Mouse (Mus musculus) embryonic facial prominence, embryonic 13.5 days (tissue): ENCODE data around the gene Atp8a1. TPM values are rescaled to one million over a fixed set of nuclear protein-coding genes. Genes with fewer than 3 reads are reported as not detected.

Experiments used
- ATAC-seq: fragments of 200-750 bp; cut with Nextera tagmentation; 2 replicates; pipeline ENCODE4 v1.8.0; 2017; ENCODE audit warnings: low read depth; ENCODE audit not compliant: insufficient number of reproducible peaks, insufficient read depth, low FRiP score, low TSS enrichment
- H3K27ac ChIP-seq: fragments of 300-500 bp; sonication (generic); 2 replicates; pipeline ENCODE4 v1.5.1; 2015; ENCODE audit warnings: moderate library complexity, mild to moderate bottlenecking, inconsistent platforms
- H3K27me3 ChIP-seq: fragments of 300-500 bp; sonication (generic); 2 replicates; pipeline ENCODE4 v1.6.1; 2015; ENCODE audit warnings: mild to moderate bottlenecking, inconsistent platforms
- H3K36me3 ChIP-seq: fragments of 300-500 bp; sonication (generic); 2 replicates; pipeline ENCODE4 v1.6.1; 2015; ENCODE audit warnings: mild to moderate bottlenecking, inconsistent platforms
- H3K4me1 ChIP-seq: fragments of 300-500 bp; sonication (generic); 2 replicates; pipeline ENCODE4 v1.6.1; 2015; ENCODE audit warnings: inconsistent platforms
- H3K4me2 ChIP-seq: fragments of 300-500 bp; sonication (generic); 2 replicates; pipeline ENCODE4 v1.6.1; 2015; ENCODE audit warnings: moderate library complexity, mild to moderate bottlenecking, inconsistent platforms
- H3K4me3 ChIP-seq: fragments of 300-500 bp; sonication (generic); 2 replicates; pipeline ENCODE4 v1.5.1; 2015; ENCODE audit warnings: mild to moderate bottlenecking, inconsistent platforms
- H3K9ac ChIP-seq: fragments of 300-500 bp; sonication (generic); 2 replicates; pipeline ENCODE4 v1.6.1; 2015; ENCODE audit warnings: mild to moderate bottlenecking, inconsistent platforms
- H3K9me3 ChIP-seq: fragments of 300-500 bp; sonication (generic); 2 replicates; pipeline ENCODE4 v1.6.1; 2016; ENCODE audit warnings: inconsistent platforms
- WGBS: fragments of 180-500 bp; shearing (Covaris S2); methylation state at CpG from one replicate; pipeline ENCODE4 v1.1.7; 2015; ENCODE audit warnings: mixed read lengths; 5-methylcytosine and 5-hydroxymethylcytosine counted together
- polyA plus RNA-seq: library from polyadenylated mRNA; unstranded; fragments of >200 nt; fragmentation: Nextera tagmentation; extraction: Ambion mirVana; gene quantifications from 2 replicates; pipeline ENCODE4 v1.2.1, GENCODE M21; 2015

The Atp8a1 gene
- polyA plus RNA-seq, 1 experiment from 2014 or later = 4.3 TPM

DNA sequence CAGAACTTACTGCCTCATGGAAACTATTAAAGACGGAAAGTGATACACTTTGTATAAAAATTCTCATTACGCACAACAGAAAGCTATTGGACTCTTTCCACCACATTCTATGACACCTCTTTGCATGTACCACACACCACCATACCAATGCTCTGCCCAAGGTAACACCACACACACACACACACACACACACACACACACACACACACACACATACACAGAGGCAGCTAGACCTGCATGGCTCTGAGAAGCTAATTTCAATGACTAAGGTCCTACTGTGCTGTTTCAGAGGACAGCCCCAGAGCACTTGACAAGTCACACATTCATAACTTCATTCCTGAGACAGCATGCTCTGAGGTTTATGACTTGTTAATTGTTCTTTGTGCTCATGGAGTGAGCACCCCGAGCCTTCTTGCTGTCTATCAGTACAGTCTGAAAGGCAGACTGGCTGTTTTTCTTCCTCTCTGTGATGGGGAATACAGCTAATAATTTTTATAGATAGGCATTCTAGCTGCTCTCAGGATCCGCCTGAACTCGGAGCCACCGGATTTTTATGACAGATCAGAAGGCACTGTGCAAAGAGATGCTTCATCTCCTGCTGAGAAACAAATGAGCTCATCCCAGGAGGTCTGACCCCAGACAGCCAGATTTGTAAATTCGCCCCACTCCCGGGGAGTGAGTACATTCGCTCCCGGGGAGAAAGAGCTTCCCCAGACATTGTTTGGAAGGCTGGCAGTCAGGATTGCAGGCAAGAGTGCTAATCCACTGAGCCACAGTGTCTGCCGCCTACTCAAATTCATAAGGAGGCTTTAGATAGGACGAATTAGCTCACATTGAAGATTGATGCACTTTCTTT, 150.3 kb downstream of the Atp8a1 start:
- 11% methylated on average over 12 of the region's 12 CpGs for WGBS
- no peak for ATAC-seq
- no peak overlapping the region for H3K27ac ChIP-seq
- H3K9ac ChIP-seq = no peak overlapping the region
- no peaks in the 10 kb centered on the region for H3K36me3 ChIP-seq
- no peaks in the 10 kb centered on the region; the same call in 1 of the 2 replicates for H3K27me3 ChIP-seq
- no peaks in the 10 kb centered on the region for H3K9me3 ChIP-seq
- 0 out of 2 replicates have a peak overlapping the region, but pooled peaks have one; percentile 12 for H3K4me2 ChIP-seq
- peaks cover 14% of the 10 kb centered on the region for H3K4me1 ChIP-seq
- no peak overlapping the region for H3K4me3 ChIP-seq

- H3K27me3 ChIP-seq = no peaks in the 10 kb centered on the region; the same call in 1 of the 2 replicates
- H3K36me3 ChIP-seq = no peaks in the 10 kb centered on the region
- 83% methylated on average over 14 of the region's 14 CpGs for WGBS
- no peak overlapping the region for H3K9ac ChIP-seq
- no peak for ATAC-seq
- H3K4me3 ChIP-seq = no peak overlapping the region
- no peak overlapping the region for H3K27ac ChIP-seq
- H3K9me3 ChIP-seq = no peaks in the 10 kb centered on the region
- H3K4me2 ChIP-seq = no peak overlapping the region
- peaks cover 14% of the 10 kb centered on the region for H3K4me1 ChIP-seq
Measured at GRCm38 (mm10) chr5:67695055-67695710, 152.1 kb downstream of the Atp8a1 start.

DNA sequence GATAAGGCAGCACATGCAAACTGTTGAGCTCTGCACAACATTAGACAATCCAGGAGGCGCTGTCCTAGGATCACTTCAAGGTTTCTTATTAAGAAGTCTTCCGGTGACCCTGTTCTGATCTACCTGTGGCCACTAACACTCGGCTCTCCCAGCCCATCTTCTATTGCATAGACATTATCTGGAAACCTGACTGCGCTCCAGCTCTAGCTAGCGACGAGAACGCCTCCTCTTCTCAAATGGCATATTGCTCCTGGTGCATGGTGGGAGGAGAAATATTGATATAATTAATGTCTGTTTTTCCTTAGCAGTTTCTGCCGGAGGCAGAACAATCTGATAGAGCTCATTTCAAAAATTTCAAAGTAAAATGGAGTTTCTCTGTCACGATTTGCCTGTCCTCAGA, 156.9 kb downstream of the Atp8a1 start:
- H3K27me3 ChIP-seq = peaks cover 3% of the 10 kb centered on the region; the same call in 1 of the 2 replicates
- no peak overlapping the region for H3K27ac ChIP-seq
- no peak for ATAC-seq
- H3K4me2 ChIP-seq = no peak overlapping the region
- peaks cover 6% of the 10 kb centered on the region; the same call in 1 of the 2 replicates for H3K4me1 ChIP-seq
- WGBS = 84% methylated on average over 9 of the region's 9 CpGs
- no peaks in the 10 kb centered on the region for H3K9me3 ChIP-seq
- no peaks in the 10 kb centered on the region for H3K36me3 ChIP-seq
- H3K9ac ChIP-seq = no peak overlapping the region
- H3K4me3 ChIP-seq = no peak overlapping the region

- Histone ChIP-seq H3K9me3 (no peaks in the 10 kb centered on the region), H3K27me3 (peaks cover 3% of the 10 kb centered on the region; the same call in 1 of the 2 replicates), H3K4me3 (no peak overlapping the region), H3K9ac (no peak overlapping the region), H3K27ac (no peak overlapping the region), H3K36me3 (no peaks in the 10 kb centered on the region), H3K4me1 (no peaks in the 10 kb centered on the region), H3K4me2 (no peak overlapping the region)
- WGBS = 88% methylated on average over 8 of the region's 8 CpGs
- no peak for ATAC-seq
Measured at GRCm38 (mm10) chr5:67688001-67688400, 159.2 kb downstream of the Atp8a1 start.

- no peak overlapping the region for H3K9ac ChIP-seq
- H3K27ac ChIP-seq = no peak overlapping the region
- H3K36me3 ChIP-seq = no peaks in the 10 kb centered on the region
- H3K27me3 ChIP-seq = peaks cover 7% of the 10 kb centered on the region; the same call in 1 of the 2 replicates
- no peaks in the 10 kb centered on the region for H3K9me3 ChIP-seq
- no peaks in the 10 kb centered on the region for H3K4me1 ChIP-seq
- WGBS = 86% methylated on average over 7 of the region's 7 CpGs
- no peak overlapping the region for H3K4me3 ChIP-seq
- H3K4me2 ChIP-seq = no peak overlapping the region
- no peak for ATAC-seq
Measured at GRCm38 (mm10) chr5:67685906-67686305, 161.3 kb downstream of the Atp8a1 start.

DNA sequence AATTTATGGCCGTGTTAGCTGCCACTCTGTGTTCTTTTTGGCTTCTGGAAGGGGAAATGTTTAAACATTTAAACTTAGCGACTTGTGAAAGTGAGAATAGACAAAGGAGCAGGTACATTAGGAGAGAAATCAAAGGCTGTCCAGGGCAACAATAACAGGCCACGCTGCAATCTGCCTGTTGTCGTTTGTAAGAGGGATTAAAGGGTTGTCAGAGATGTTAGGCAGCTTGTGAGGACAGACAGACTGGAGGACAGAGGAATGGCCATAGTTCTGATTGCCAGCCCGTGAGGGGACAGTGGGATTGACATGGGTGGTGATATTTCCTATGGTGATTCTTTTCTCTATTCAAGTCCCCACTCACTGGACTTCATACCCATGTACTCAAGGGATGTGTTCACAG, 161.8 kb downstream of the Atp8a1 start:
- Histone ChIP-seq H3K4me1 (peaks cover 3% of the 10 kb centered on the region; the same call in 1 of the 2 replicates), H3K27ac (no peak overlapping the region), H3K4me2 (no peak overlapping the region), H3K36me3 (no peaks in the 10 kb centered on the region), H3K9ac (no peak overlapping the region), H3K4me3 (no peak overlapping the region), H3K27me3 (peaks cover 7% of the 10 kb centered on the region; the same call in 1 of the 2 replicates), H3K9me3 (no peaks in the 10 kb centered on the region)
- 72% methylated on average over 5 of the region's 5 CpGs for WGBS
- ATAC-seq = no peak

DNA sequence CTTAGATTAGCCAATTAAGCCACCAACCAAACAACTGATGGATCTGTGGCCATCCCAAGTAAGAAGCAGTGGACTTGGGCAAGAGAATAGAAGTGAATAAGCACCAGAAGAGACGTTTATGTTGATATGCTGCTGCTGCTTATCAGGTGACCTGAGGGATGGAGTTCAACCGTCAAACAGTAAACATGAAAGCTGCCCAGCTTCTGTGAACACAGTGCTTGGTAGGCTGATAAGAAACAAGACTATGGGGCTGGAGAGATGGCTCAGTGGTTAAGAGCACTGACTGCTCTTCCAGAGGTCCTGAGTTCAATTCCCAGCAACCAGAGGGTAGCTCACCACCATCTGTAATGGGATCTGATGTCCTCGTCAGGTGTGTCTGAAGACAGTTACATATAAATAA, 168.4 kb downstream of the Atp8a1 start:
- peaks cover 4% of the 10 kb centered on the region; the same call in 1 of the 2 replicates for H3K27me3 ChIP-seq
- H3K36me3 ChIP-seq = no peaks in the 10 kb centered on the region
- H3K9ac ChIP-seq = no peak overlapping the region
- no peak overlapping the region for H3K4me3 ChIP-seq
- H3K4me2 ChIP-seq = no peak overlapping the region
- H3K4me1 ChIP-seq = peaks cover 8% of the 10 kb centered on the region; the same call in 1 of the 2 replicates
- H3K9me3 ChIP-seq = no peaks in the 10 kb centered on the region
- 78% methylated on average over 3 of the region's 3 CpGs for WGBS
- no peak for ATAC-seq
- H3K27ac ChIP-seq = no peak overlapping the region

- ATAC-seq = no peak
- Histone ChIP-seq H3K4me1 (peaks cover 23% of the 10 kb centered on the region), H3K9ac (no peak overlapping the region), H3K9me3 (no peaks in the 10 kb centered on the region), H3K27me3 (no peaks in the 10 kb centered on the region), H3K36me3 (no peaks in the 10 kb centered on the region), H3K4me3 (no peak overlapping the region), H3K4me2 (no peak overlapping the region), H3K27ac (no peak overlapping the region)
- WGBS = 15% methylated on average over 4 of the region's 4 CpGs
Measured at GRCm38 (mm10) chr5:67673008-67673407, 174.2 kb downstream of the Atp8a1 start.

- no peak for ATAC-seq
- Histone ChIP-seq H3K9ac (no peak overlapping the region), H3K27me3 (peaks cover 5% of the 10 kb centered on the region; the same call in 1 of the 2 replicates), H3K36me3 (no peaks in the 10 kb centered on the region), H3K9me3 (no peaks in the 10 kb centered on the region), H3K4me1 (peaks cover 23% of the 10 kb centered on the region), H3K4me2 (no peak overlapping the region), H3K27ac (no peak overlapping the region; the same call in 1 of the 2 replicates), H3K4me3 (no peak overlapping the region)
- WGBS = 61% methylated on average over 6 of the region's 6 CpGs
Measured at GRCm38 (mm10) chr5:67670158-67670557, 177.1 kb downstream of the Atp8a1 start.

GRCm38 (mm10) chr5:67669436-67669896, 177.8 kb downstream of the Atp8a1 start:
- H3K4me1 ChIP-seq = peaks cover 23% of the 10 kb centered on the region
- H3K27me3 ChIP-seq = peaks cover 7% of the 10 kb centered on the region; the same call in 1 of the 2 replicates
- no peak overlapping the region for H3K4me3 ChIP-seq
- H3K9ac ChIP-seq = no peak overlapping the region
- WGBS = 34% methylated on average over 13 of the region's 13 CpGs
- H3K36me3 ChIP-seq = no peaks in the 10 kb centered on the region
- H3K27ac ChIP-seq = no peak overlapping the region; the same call in 1 of the 2 replicates
- ATAC-seq = no peak
- peak overlapping the region; percentile 14; the same call in 1 of the 2 replicates for H3K4me2 ChIP-seq
- no peaks in the 10 kb centered on the region for H3K9me3 ChIP-seq

- H3K9ac ChIP-seq = no peak overlapping the region
- H3K9me3 ChIP-seq = no peaks in the 10 kb centered on the region
- WGBS = 39% methylated on average over 6 of the region's 6 CpGs
- peaks cover 7% of the 10 kb centered on the region; the same call in 1 of the 2 replicates for H3K4me1 ChIP-seq
- peaks cover 13% of the 10 kb centered on the region; the same call in 1 of the 2 replicates for H3K27me3 ChIP-seq
- no peak overlapping the region for H3K27ac ChIP-seq
- no peak for ATAC-seq
- no peak overlapping the region for H3K4me2 ChIP-seq
- H3K36me3 ChIP-seq = no peaks in the 10 kb centered on the region
- no peak overlapping the region for H3K4me3 ChIP-seq
Measured at GRCm38 (mm10) chr5:67662715-67663114, 184.5 kb downstream of the Atp8a1 start.
